Mouse (Mus musculus) G1E-ER4 (cell line): ENCODE results near the gene Macrod2. TPM values are rescaled to one million over a fixed set of nuclear protein-coding genes. Genes with fewer than 3 reads are reported as not detected.

Experiments used
- GATA1 ChIP-seq: IDR thresholded peaks from one replicate; pipeline ENCODE4 v1.8.0; 2012; ENCODE audit warnings: low read length, inconsistent platforms
- polyA plus RNA-seq: library from polyadenylated mRNA; stranded (reverse); fragments of >175 nt; gene quantifications from 2 replicates; pipeline ENCODE4 v1.2.3, GENCODE M21; 2012

Gene Macrod2
- polyA plus RNA-seq, 1 experiment: not detected

DNA sequence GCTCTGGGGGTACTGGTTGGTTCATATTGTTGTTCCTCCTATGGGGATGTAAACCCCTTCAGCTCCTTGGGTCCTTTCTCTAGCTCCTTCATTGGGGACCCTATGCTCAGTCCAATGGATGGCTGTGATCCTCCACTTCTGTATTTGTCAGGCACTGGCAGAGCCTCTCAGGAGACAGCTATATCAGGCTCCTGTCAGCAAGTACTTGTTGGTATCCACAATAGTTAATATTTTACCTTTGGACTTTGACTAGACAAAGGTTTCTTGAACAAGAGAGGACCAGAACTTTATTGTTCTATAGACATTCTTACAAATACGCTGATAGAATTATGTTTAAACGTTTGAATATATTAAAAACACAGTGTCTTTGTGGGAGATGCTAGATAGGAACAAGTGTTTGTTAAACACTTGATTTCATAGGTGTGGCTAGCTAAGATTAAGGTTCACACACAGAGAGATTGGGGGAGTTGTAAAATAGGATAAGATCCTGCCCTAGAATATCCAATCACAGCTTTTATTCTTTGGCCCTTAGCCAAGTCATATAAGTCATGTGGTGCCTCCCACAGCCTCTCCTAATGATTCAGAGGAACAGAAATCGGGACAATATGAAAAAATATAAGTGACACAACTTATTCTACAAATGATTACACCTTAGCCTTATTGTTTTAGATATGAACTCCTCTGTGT is 501.4 kb downstream of the Macrod2 start:
- no peak for TF ChIP-seq GATA1

DNA sequence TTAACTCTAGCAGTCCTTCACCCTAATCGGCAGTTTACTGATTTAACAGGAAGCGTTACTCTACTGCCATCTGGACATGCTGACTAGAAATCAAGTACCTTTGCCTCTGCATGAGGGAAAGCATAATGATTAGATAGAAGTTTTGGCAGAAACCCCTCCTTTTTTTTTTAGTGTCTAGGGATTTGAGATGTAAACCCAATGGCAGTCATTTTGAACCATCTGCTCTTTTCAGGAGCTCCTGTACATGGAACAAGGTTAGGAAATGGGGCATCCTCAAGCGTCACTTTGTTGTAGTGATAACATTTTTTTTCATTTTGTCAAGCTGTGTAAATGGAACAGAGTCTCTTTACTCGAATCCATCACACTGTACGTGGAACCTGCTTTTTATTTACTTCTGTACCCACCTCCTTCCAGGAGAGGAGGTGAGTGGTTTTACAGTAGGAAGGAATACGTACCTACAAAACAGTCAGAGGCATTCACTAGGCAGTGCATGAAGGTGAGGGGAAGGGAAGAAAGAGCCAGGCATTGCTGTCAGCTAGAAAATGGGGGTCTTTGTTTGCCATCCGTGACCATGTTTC is 503.4 kb downstream of the Macrod2 start:
- no peak for TF ChIP-seq GATA1

DNA sequence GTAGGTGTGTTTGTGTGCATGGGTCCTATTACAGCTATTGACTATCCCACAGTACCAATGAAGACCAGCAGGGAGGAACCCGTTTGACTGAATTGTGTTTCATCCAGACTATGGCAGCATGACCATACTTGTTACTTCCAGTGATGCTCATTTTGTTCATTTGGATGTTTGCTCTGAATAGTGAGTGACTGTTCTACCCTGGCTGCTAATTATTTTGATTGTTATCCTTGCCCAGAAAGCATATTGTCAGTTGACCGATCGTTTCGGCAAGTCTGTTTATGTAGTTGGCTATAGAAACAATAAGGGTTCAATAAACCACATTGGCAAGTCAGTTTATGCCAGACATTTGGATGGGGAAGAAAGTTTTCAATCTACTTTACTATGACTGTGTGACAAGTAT is 510.2 kb downstream of the Macrod2 start:
- TF ChIP-seq GATA1: no peak

DNA sequence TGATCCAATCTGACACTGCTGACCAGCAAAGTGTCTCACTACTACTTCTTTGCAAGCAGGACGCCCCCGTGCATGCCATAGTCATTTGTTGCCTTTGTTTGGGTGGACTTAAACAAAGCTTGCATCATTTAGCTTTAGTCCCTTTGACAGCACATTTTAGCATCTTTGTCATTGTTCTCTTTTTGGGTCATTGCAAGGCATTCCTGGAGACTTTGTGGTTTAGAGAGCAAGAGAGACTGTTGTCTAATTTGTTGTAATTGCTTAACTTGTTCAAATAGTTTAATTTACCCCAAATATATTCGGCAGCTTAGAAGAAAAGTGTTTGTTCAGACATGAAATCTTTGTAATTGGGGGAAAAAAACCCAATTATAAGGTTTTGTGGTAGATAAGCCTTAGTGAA is 511.0 kb downstream of the Macrod2 start:
- TF ChIP-seq GATA1: no peak

DNA sequence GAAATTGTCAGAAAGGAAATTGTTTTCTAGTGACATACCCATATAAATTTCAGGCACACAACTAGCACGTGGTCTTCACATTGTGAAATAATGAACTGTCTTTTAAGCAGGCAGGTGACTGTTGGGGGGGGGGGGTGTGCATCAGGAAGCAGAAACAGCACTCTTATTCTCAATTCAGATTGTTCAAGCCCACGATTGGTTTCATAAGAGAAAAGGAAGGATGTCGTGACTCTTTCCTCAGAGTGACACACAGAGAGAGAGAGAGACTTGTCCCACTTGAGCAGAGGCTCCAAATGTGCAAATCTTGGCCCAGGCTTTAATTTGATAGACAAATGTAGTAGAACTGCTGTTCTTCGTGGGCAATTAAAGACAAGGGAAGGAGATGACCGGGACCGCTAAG is 516.4 kb downstream of the Macrod2 start:
- no peak for TF ChIP-seq GATA1

DNA sequence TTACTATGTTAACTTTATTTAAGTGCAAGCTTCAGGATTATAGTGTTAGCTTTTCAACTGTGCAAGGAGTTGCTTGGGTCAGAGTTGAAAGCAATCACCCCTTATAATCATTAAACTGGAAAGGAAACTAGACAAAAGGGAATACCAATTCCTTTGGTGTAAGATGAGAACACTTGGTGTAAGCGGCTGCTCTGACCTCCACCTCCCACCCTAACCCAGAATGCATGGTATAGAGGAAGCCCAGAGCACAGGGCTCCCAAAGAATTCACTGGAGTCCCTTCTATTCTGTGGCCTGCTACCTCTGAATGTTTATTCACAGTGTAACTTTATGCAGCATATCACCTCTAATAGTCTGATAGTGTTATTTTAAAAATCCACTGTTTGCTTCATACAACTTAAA is 517.1 kb downstream of the Macrod2 start:
- no peak for TF ChIP-seq GATA1

DNA sequence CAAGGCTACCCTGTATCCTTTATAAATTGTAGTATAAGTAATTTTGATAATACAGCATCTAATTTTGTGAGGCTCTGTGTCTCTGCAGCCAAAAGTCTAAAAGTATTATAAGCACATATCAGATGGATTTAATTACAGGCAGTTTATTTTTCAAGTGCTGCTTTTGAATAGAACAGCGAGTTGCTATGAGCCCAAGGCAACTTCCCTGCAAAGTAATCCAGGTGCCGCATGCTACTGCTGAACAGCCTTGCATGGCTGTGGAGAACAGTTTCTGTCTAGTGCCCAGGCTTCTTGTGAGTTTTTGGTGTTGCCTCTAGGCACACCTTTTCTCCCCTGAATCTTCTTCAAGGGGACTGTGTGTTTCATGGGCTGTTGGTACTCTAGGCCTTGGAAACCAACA is 517.8 kb downstream of the Macrod2 start:
- no peak for TF ChIP-seq GATA1

DNA sequence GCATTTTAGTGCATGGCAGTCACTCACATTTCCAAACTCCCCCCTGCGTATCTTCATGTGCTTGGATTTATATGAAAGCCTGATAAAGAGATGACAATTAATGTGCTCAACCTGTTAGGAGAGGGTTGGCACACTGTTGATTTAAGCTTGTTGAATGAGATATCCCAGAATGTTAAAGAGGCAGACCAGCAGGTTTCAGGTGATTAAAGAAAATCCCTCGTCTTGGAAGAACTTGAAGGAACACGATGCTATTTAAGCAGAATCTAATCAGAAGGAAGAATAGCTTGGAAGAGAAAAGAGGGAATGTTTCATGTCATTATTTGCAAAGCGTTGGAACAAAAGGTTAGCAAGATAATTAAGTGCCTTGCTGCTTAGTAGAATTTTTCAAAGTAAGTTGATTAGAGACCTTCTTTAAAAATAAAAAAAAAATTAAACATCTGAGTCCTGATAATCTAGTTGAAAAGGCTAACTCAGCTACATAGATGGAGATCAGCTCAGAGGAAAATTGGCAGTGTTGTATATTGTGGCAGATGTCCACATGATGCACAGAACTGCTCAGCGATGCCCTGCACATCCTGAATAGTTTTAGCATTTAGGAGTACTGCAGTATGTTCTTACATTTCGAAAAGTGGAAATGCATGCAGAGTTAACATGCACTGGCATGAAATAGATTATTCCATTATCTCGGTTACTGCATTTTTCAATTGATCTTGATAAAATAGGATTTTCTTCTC is 518.7 kb downstream of the Macrod2 start:
- TF ChIP-seq GATA1: no peak

DNA sequence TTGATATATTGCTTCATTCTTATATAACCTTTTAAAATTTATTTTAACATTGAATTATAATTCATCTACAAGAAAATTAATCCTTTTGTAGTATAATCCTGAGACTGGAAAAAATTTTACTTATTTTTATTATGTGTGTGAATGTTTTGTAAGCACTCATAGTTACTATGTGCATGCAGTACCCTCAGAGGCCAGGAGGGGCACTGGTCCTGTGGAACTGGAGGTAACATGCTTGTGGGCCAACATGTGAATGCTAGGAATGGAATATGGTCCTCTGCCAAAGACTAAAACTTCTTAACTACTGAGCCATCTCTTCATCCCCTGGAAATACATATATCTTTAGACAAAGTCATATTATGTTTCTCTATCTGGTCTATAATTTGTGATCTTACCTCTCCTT is 531.8 kb downstream of the Macrod2 start:
- no peak for TF ChIP-seq GATA1

DNA sequence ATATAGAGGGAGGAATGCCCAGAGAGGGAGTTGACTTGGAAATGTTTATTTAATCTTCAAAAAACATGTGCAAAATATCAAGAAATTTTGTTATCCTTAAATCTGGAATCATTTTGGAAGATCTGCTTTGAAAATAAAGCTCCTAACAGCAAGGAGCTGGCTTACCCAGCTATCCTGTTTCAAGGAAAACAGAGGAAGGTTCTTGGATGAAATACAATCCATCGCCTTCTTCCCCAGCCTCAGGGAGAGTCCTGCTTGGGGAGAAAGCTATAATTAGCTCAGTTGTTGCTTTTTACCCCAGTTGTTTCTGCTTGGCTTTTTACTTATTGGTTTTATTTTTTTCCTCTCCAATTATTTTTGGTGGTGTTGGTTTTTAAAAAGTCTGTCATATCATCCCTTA is 539.4 kb downstream of the Macrod2 start:
- TF ChIP-seq GATA1: no peak

DNA sequence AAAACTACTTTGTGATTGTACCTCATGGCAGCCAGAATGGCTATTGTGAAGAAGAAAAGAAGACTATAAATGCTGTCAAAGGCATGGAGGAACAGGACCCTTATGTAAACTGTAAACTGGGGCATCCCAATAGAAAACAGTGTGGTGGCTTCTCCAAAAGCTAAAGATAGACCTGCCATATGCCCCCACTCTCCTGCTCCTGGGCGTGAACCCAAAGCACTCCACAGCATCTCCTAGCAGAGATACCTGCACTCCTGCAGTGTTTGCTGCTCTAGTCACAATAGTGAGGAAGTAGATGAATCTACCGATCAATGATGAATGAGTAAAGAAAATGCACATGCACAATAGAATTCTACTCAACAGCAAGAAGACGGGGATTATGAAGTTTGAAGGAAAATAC is 554.4 kb downstream of the Macrod2 start:
- no peak for TF ChIP-seq GATA1

DNA sequence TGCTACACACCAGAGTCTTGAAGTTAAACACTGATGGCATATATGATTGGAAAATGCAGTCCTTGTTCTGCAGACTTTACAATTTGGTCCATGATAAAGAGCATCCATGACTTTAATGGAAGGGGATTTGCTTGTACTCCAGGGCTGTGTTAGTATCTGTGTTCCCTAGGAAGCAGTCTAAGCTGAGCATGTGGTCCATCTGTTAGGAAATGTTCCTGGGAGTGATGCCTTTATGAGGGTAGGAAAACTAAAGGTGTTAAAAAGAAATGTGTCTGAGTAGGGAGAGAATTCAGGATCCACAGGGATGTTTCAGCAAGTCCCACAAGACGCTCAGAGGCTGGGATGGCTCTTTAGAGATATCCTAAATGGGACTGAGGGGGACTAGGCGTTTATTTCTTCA is 564.1 kb downstream of the Macrod2 start:
- no peak for TF ChIP-seq GATA1

DNA sequence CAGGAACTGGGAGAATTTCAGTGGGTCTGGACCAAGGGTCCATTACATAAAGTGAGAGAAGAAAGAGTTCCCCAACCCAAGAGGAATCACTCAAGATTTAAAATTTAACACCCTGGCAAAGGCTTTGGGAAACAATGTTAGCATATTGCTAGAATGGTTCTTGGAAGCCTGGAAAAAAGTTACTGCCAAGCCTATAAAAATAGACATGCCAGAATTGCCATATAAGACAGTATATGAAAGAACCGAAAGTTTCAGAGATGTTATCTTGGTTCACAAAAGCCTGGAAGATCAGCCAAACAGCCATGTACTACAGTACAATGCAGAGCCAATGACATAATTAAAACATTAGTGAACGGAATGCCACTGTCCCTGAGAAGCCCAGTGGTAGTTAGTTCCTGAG is 575.1 kb downstream of the Macrod2 start:
- TF ChIP-seq GATA1: no peak

DNA sequence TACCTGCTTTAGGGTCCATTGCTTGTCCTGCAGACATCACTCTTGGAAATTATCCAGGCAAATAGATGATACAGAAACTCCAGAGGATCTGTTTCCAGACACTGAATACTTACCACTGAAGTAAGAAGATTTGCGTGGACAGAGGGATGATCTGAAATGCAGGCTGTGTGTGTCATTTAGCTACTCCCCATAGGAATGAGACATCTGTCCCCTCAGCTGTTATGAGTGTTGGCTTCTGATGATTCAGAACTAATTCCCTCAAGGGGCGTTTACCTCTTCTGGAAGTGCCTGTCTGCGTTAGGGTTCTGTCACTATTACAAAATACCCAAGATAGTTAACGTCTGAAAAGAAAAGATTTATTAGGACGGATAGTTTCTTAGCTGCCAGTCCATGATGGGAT is 576.7 kb downstream of the Macrod2 start:
- TF ChIP-seq GATA1: no peak

DNA sequence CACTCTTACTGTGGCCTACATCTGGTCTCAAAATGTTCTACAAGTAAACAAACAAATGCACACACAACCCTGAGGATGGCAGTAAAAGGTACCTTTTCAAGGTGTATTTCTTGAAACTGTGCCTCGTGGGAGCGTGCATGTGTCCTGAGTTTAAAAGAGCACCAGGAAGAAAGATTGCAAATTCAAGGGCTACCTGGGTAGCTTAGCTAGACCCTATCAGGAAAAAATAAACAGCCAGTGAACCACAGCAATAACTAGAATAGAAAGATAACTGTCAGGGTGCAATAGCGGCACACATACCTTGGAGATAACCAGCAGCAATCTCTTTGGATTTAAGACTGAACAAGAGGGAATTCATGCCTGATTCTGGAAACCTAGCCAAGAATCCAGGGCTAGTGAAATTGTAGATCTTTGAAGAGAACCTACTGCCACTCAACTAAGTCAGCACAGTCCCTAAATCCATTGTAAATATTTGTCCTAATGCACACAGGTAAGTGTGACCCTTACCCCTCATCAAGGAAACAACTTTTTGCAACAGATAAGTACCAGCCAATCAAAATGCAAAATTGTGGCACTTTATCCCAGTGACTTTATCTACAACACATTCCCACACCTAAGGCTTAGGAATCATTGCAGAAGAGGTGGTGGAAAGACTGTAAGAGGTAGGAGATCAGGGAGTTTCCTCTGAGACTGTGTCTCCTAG is 590.7 kb downstream of the Macrod2 start:
- TF ChIP-seq GATA1: no peak

DNA sequence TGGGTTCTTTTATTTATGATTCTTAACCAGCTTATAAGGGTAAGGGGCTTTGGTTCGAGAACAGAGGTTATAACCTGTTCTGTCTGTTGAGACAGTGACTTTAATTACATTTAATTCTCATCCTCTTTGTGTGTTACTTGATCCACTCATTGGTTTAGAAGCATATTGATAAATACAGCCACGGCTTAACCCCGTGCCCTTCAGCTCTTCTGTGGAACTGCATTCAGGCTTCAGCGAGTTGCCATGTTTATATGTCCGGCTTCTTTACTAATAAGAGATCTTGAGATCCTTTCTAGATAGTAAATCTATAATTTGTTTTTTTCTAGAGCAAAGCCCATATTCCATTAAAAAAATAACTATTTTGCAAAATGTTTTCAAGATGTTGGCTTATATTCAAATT is 608.7 kb downstream of the Macrod2 start:
- TF ChIP-seq GATA1: no peak
